Mouse (Mus musculus) spleen, adult 2 months (tissue): ENCODE measurements around the gene Gstm2.

Source experiments
- CTCF ChIP-seq: fragments of 200-500 bp; IDR thresholded peaks from 2 replicates; pipeline ENCODE4 v1.5.1; 2011; ENCODE audit warnings: mild to moderate bottlenecking, inconsistent platforms; ENCODE audit not compliant: insufficient read depth, insufficient read length, insufficient replicate concordance; ENCODE audit errors: extremely low read depth
- POLR2A ChIP-seq: fragments of 200-500 bp; IDR thresholded peaks from 2 replicates; pipeline ENCODE4 v1.6.1; 2011; ENCODE audit warnings: low read depth, low read length, inconsistent platforms

DNA sequence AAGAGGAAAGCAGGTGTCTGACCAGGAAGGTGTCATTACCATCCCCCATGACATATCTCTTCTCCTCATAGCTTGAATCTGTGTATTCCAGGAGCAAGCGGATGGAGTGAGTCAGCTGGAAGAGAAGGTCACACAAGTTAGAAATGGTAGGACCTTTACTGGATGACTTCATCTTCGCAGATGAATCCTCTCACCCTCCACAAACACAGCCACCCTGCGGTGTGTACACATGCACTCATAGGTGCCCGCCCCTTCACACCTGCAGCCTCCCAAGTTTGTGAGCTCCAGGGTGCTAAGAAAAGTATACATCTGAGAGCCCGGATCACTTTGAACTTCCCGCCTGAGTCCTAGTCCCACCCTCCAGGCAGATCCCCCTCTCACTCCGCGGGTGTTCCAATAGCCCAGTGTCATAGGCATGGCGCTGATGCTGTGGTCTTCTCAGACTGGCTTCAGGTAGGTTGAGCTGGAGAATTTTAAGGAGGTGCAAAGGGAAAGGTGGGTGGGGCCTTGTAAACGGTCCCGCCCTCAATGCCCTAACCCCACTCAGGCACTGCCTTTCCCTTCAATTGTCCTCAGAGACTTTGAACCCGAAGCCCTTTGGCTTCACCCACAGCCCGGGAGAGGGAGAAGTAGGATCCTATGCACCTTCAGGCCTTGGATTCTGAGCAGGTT lies 17.4 kb downstream of the Gstm2 start, which contains the start of gene Gstm3:
- no peak for TF ChIP-seq POLR2A
- no peak for TF ChIP-seq CTCF
